Mouse (Mus musculus) intestine, postnatal 0 days (tissue): ENCODE measurements around the gene Taldo1. TPM values are rescaled to one million over a fixed set of nuclear protein-coding genes. Genes with fewer than 3 reads are reported as not detected.

Experiments
- ATAC-seq: fragments of 200-750 bp; cut with Nextera tagmentation; 2 replicates; pipeline ENCODE4 v1.8.0; 2017; ENCODE audit warnings: mild to moderate bottlenecking, moderate TSS enrichment, moderate library complexity
- H3K27ac ChIP-seq: fragments of 300-500 bp; sonication (generic); 2 replicates; pipeline ENCODE4 v1.5.1; 2014; ENCODE audit warnings: mild to moderate bottlenecking, low read depth, low read length, moderate library complexity
- H3K27me3 ChIP-seq: fragments of 300-500 bp; sonication (generic); replicated peaks from 2 replicates; pipeline ENCODE4 v1.6.1; 2014; ENCODE audit warnings: low read length, mixed read lengths; ENCODE audit not compliant: control insufficient read depth, insufficient read depth
- H3K36me3 ChIP-seq: fragments of 300-500 bp; sonication (generic); 2 replicates; pipeline ENCODE4 v1.6.1; 2014; ENCODE audit warnings: mild to moderate bottlenecking, moderate library complexity; ENCODE audit not compliant: control insufficient read depth, insufficient read depth
- H3K4me1 ChIP-seq: fragments of 300-500 bp; sonication (generic); replicated peaks from 2 replicates; pipeline ENCODE4 v1.6.1; 2014; ENCODE audit warnings: antibody characterized with exemption, low read length, mixed read lengths; ENCODE audit not compliant: control insufficient read depth, insufficient read depth
- H3K4me2 ChIP-seq: fragments of 300-500 bp; sonication (generic); replicated peaks from 2 replicates; pipeline ENCODE4 v1.6.1; 2014; ENCODE audit warnings: low read depth, mild to moderate bottlenecking, moderate library complexity
- H3K4me3 ChIP-seq: fragments of 300-500 bp; sonication (generic); 2 replicates; pipeline ENCODE4 v1.5.1; 2014; ENCODE audit warnings: low read depth, low read length
- H3K9ac ChIP-seq: fragments of 300-500 bp; sonication (generic); 2 replicates; pipeline ENCODE4 v1.6.1; 2014; ENCODE audit warnings: mild to moderate bottlenecking, low read depth, low read length
- H3K9me3 ChIP-seq: fragments of 300-500 bp; sonication (generic); 2 replicates; pipeline ENCODE4 v1.6.1; 2016; ENCODE audit warnings: mixed run types; ENCODE audit not compliant: control insufficient read depth
- CTCF ChIP-seq: sonication (generic); IDR thresholded peaks from 2 replicates; pipeline ENCODE4 v1.5.1; 2016; ENCODE audit warnings: low read depth, mild to moderate bottlenecking, control low read depth, antibody characterized with exemption, moderate library complexity
- WGBS: fragments of 180-500 bp; shearing (Covaris S2); extraction: QIAGEN DNeasy Blood & Tissue Kit; methylation state at CpG from one replicate; pipeline ENCODE4 v1.1.7; 2014; 5-methylcytosine and 5-hydroxymethylcytosine counted together
- polyA plus RNA-seq: library from polyadenylated mRNA; unstranded; fragments of >200 nt; fragmentation: Nextera tagmentation; extraction: Ambion mirVana; gene quantifications from 2 replicates; pipeline ENCODE4 v1.2.1, GENCODE M21; 2015

The Taldo1 gene
- polyA plus RNA-seq, 1 experiment from 2014 or later, result 711 TPM

- Histone ChIP-seq H3K9ac (no peak overlapping the region), H3K4me3 (no peak overlapping the region), H3K27me3 (no peaks in the 10 kb centered on the region), H3K4me2 (no peak overlapping the region), H3K4me1 (peaks cover 5% of the 10 kb centered on the region; the same call in 1 of the 2 replicates), H3K27ac (peak overlapping the region; percentile 16; the same call in 1 of the 2 replicates), H3K36me3 (no peaks in the 10 kb centered on the region), H3K9me3 (no peaks in the 10 kb centered on the region)
- no peak for ATAC-seq
- WGBS, result 76% methylated on average over 6 of the region's 6 CpGs
- no peak for TF ChIP-seq CTCF
Observed at GRCm38 (mm10) chr7:141416144-141416841, 24.3 kb downstream of the Taldo1 start.

- no peak overlapping the region; the same call in 1 of the 2 replicates for H3K4me2 ChIP-seq
- no peaks in the 10 kb centered on the region for H3K36me3 ChIP-seq
- no peak for ATAC-seq
- no peaks in the 10 kb centered on the region for H3K9me3 ChIP-seq
- peak overlapping the region; percentile 65 for H3K27ac ChIP-seq
- H3K4me3 ChIP-seq, result no peak overlapping the region
- H3K27me3 ChIP-seq, result no peaks in the 10 kb centered on the region
- H3K9ac ChIP-seq, result no peak overlapping the region
- H3K4me1 ChIP-seq, result peaks cover 3% of the 10 kb centered on the region; the same call in 1 of the 2 replicates
- peak; percentile 60 for TF ChIP-seq CTCF
- WGBS, result 65% methylated on average over 8 of the region's 8 CpGs
Observed at GRCm38 (mm10) chr7:141417731-141418681, 26.0 kb downstream of the Taldo1 start.

GRCm38 (mm10) chr7:141418970-141419369 lies 27.0 kb downstream of the Taldo1 start:
- no peak overlapping the region for H3K4me2 ChIP-seq
- TF ChIP-seq CTCF, result no peak
- peak overlapping the region; percentile 65 for H3K27ac ChIP-seq
- no peaks in the 10 kb centered on the region for H3K4me1 ChIP-seq
- 24% methylated on average over 7 of the region's 7 CpGs for WGBS
- peak; percentile 55 for ATAC-seq
- no peaks in the 10 kb centered on the region for H3K9me3 ChIP-seq
- H3K36me3 ChIP-seq, result no peaks in the 10 kb centered on the region
- H3K27me3 ChIP-seq, result no peaks in the 10 kb centered on the region
- no peak overlapping the region for H3K9ac ChIP-seq
- H3K4me3 ChIP-seq, result no peak overlapping the region

GRCm38 (mm10) chr7:141420030-141420702 lies 28.2 kb downstream of the Taldo1 start:
- Histone ChIP-seq H3K4me1 (no peaks in the 10 kb centered on the region), H3K27ac (peak overlapping the region; percentile 9), H3K9ac (no peak overlapping the region), H3K27me3 (no peaks in the 10 kb centered on the region), H3K4me3 (no peak overlapping the region), H3K36me3 (no peaks in the 10 kb centered on the region), H3K9me3 (no peaks in the 10 kb centered on the region), H3K4me2 (no peak overlapping the region)
- TF ChIP-seq CTCF, result no peak
- 36% methylated on average over 9 of the region's 9 CpGs for WGBS
- ATAC-seq, result peak; percentile 66

GRCm38 (mm10) chr7:141423811-141424210 lies 31.8 kb downstream of the Taldo1 start:
- Histone ChIP-seq H3K9me3 (no peaks in the 10 kb centered on the region), H3K27me3 (no peaks in the 10 kb centered on the region), H3K4me2 (no peak overlapping the region), H3K27ac (no peak overlapping the region), H3K9ac (no peak overlapping the region), H3K36me3 (no peaks in the 10 kb centered on the region), H3K4me3 (no peak overlapping the region), H3K4me1 (no peaks in the 10 kb centered on the region)
- TF ChIP-seq CTCF, result no peak
- ATAC-seq, result no peak
- 73% methylated on average over 4 of the region's 4 CpGs for WGBS
